Mouse (Mus musculus) c-Kit-positive CD71-negative TER-119-negative erythroid progenitor cells, embryonic 14.5 days (primary cell): ENCODE data around the gene Zfp804a.

Experiments
- DNase-seq: peaks from one replicate; pipeline ENCODE4 v3.0.0-alpha.2; 2013; ENCODE audit warnings: low read depth

Zfp804a gene

GRCm38 (mm10) chr2:82053185-82053891 is at the start of gene Zfp804a:
Zfp804a (plus strand) TSS chr2:82053222.
- no peak for DNase-seq

- no peak for DNase-seq
Measured at GRCm38 (mm10) chr2:82051635-82052034, 1.4 kb upstream of the Zfp804a start.

- no peak for DNase-seq
Measured at GRCm38 (mm10) chr2:82052338-82053184, 461 bp upstream of the Zfp804a start.

DNA sequence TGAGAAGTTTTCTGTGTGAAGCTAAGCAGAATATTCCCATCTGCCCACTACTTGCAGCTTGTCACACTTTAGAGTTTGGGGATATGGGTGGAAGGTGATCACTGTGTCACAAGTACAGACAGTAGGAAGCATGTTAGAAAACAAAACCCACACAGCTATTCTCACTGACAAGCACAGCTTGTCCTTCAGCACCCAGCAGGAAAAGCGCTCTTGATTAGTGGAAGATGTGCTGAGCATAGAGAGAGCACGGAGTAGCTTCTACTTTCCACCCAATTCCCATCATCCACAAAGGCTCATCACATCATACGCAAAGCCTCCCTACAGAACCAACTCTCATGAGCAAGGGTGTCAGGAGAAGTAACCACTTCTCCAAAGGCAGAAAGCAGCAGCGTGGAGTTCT is 1.4 kb downstream of the Zfp804a start:
- DNase-seq: no peak

- DNase-seq: no peak
Measured at GRCm38 (mm10) chr2:82064671-82065070, 11.6 kb downstream of the Zfp804a start.

DNA sequence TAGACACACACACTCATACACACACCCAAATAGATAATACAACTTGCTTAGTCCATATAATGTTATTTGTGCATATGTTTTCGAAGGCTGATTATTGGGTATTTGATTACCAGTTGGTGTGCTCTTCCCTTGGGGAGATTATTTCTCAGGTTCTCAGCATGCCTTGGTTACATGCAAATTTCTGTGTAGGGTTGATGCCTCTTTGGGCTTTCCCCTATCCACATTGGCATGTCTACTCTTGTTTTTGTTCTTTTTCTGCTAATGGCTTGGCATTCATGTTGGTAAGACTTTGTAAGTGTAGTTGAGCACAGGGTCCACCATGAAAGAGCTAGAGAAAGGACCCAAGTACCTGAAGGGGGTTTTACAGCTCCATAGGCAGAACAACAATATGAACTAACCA is 14.9 kb downstream of the Zfp804a start:
- DNase-seq: no peak

GRCm38 (mm10) chr2:82069172-82069571 is 16.1 kb downstream of the Zfp804a start:
- no peak for DNase-seq

DNA sequence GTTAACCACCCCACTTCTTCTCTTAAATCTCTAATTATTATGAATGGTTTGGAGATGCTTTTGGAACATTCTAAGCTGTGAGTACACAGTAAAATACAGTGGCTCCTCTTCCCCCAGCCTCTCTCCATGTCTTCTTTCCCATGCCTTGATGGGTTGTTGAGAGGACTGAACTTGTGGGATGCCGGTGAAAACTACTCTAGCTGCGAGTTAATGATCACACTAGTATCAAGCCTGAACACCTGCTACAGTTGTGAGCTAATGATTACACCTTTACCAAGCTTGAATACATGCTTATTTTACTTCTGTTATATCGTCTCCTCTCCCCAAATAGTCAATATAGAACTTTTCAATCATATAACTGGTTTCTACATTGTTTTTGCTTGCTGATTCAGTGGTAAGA is 23.9 kb downstream of the Zfp804a start:
- DNase-seq: no peak

- DNase-seq: no peak
Measured at GRCm38 (mm10) chr2:82078287-82078994, 25.4 kb downstream of the Zfp804a start.

- DNase-seq: no peak
Measured at GRCm38 (mm10) chr2:82080678-82081077, 27.7 kb downstream of the Zfp804a start.

GRCm38 (mm10) chr2:82113148-82113547 is 60.1 kb downstream of the Zfp804a start:
- no peak for DNase-seq

DNA sequence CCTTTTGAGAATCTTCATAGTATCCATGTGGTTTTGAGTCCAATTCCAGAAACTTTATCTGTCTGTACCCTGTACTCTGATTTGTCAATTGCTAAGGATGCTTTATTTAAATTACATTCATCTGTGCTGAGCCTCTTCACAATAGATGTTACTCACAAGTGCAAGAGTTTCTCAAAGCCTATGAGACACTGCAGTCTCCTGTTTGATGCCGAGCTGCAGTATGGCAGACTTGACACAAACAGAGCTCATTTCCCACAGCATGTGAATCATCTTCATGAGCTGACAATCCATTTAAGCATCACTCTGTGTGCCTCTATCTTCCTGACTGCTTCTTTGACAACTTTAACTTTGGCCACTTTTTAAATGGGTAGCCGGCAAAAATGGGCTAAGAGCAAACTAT is 60.6 kb downstream of the Zfp804a start:
- DNase-seq: no peak

DNA sequence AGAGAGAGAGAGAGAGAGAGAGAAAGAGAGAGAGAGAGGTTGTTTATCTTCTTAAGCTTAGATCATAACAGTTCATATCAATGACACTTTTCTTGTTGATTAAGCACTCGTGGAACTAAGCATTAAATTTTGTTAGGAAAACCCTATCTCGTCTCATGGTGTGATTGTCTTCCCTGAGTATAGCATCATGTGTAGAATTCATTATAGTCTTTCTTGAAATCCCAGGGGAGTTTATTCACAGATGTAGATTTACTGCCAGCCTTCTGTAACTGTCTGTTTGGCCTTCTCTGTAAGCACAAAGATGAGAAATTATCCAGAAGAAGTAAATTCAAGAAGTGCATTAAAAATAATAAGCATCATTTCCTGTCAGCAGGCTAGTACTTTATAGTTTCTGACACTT is 66.6 kb downstream of the Zfp804a start:
- DNase-seq: no peak

DNA sequence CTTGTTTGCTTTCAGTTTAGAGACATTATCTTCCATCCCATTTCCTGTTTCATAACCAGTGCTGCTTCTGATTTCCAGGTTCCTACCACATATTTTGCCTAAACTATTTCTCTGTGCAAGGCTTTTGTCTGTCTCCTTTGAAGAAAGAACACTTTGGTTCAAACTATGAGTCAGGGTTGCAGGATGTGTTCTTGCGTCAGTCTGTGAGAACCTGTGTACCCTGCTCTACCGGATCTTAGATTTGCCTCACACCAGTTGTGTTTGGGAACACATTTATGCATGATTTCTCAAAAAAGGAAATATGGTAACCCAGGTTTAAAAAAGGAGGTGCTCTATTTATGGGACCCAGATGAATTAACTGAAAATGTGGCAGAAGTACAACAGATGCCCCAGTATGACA is 125.7 kb downstream of the Zfp804a start:
- DNase-seq: no peak

DNA sequence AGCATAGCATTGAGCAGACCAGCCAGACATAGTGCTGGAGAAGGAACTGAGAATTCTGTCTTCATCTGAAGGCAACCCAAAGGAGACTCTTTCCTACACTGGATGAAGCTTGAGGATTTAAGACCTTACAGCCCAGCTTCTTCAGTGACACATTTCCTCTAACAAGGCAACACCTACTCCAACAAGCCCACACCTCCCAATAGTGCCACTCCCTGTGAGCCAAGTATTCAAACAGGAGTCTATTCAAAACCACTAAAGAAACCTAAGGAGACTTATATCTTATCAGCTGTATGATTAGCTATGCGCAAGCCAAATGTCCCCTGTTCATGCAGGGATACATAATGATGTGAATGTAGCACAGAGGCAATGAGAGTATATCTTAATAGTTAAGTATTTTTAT is 128.0 kb downstream of the Zfp804a start:
- DNase-seq: no peak

DNA sequence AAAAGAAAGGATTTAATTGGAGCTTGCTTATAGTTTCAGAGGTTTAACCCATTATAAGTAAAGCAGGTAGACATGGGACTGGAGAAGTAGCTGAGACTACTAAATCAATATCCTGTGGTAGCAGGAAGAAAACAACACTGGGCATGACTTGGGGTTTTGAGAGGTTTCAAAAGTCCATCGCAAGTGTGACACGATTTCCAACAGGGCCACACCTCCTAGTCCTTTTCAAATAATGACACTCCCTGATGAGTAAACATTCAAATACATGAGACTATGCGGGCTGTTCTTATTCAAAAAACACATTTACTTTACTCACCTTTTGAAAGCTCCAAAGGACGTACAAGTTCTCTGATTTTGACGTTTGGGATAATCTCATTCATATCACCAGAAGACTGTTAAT is 146.9 kb downstream of the Zfp804a start:
- DNase-seq: no peak

- no peak for DNase-seq
Measured at GRCm38 (mm10) chr2:82200616-82201015, 147.6 kb downstream of the Zfp804a start.

DNA sequence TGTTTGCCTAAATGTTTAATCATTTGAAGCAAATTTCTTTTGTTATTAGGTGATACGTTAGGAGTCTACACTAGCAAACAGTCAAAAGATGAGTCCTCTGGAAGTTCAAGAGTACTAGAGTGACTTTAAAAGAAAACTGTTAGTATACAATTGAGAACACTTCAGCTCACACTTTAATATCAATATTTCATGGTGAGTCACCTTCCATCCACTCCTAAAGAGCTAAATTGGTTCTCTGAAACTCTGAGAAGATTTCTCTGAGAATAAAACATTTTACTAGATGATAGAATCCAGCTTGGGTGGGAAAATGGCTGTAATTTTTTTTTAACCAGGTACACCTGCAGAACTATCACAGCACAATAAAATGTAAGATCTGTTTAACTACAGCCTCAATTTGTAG is 157.6 kb downstream of the Zfp804a start:
- no peak for DNase-seq

DNA sequence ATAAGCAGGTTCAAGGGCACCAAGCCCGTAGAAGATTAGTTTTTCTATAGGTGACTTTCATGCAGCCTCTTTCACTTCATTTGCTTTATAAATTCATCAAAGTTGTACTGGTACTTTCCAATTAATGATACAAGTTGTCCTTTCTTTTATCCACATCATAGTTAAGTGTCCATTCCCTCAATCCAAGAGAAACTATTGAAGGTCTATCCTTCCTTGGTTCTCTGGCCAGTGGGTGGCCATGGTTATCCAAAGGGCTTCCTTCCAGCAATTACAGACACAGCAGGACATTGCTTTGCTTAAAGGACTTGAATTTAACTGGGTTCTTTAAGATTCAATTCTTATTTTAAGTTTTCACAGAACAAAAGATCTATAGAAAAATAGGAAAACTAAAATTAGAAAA is 158.9 kb downstream of the Zfp804a start:
- DNase-seq: no peak

GRCm38 (mm10) chr2:82217873-82218272 is 164.9 kb downstream of the Zfp804a start:
- no peak for DNase-seq

DNA sequence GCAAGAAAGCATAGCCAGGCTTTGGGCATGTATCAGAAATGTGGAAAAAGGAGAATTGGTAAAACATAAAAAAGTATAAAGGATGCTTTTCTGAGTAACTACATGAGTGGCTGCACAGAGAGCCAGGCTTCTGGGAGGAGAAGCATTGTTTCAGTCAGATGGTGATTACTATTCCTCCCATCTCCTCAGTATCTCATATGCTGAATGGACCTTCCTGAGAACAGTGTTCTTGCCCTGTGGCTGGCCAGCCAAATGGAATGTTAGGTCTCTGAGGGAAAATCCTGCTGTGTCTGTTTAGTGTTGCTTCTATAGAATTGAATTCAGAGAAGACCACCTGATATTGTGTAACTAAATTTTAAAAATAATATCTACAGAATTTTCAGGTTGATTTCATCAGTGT is 193.0 kb downstream of the Zfp804a start:
- no peak for DNase-seq

- no peak for DNase-seq
Measured at GRCm38 (mm10) chr2:82246902-82247522, 194.0 kb downstream of the Zfp804a start.
